Mouse (Mus musculus): ENCODE data around the gene Gm21173.
"Not testable (repeated sequence)": the region's sequence is repeated elsewhere in the genome, so short reads cannot be mapped to it uniquely, and the experiment has no call there.

The Gm21173 gene

DNA sequence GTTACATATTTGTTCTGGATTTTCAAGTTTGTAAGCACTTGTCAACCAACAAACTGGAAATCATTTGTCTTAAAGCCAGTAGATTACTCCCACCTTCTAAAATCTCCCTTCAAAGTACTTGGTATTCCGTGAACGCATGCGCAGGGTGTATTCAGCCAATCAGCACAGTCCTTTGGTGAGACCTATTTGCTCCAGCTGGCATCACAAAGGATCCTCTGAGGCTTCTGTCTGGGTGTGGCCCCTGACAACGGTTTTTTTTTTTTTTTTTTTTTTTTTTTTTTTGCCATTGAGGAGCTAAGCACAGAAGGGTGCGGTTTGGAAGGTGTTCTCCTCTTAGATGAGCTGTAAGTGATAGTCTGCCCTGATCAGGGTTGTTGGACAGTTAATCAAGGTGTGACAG is at the start of gene Gm21173:
TSS of gene Gm21173 (plus strand) at position 301 of the 400 bp plus-strand sequence.
- DNase-seq (ENCODE audit: low read depth) = not testable (repeated sequence)
